Mouse (Mus musculus): ENCODE data around the gene Mgat4a. TPM values are rescaled to one million over a fixed set of nuclear protein-coding genes. Genes with fewer than 3 reads are reported as not detected.

The Mgat4a gene
- polyA plus RNA-seq, 1 experiment, result 20.6 TPM

GRCm38 (mm10) chr1:37427144-37427875 is 113.5 kb downstream of the Mgat4a start:
- H3K4me3 ChIP-seq (ENCODE audit: control insufficient read depth, insufficient read depth, low read length), result no peak overlapping the region
- peaks cover 14% of the 10 kb centered on the region for H3K4me1 ChIP-seq (replicated peaks; ENCODE audit: control insufficient read depth, insufficient read depth, low read length)
- H3K27me3 ChIP-seq (ENCODE audit: control insufficient read depth, insufficient read depth, low read length), result no peaks in the 10 kb centered on the region
- DNase-seq, result no peak
- TF ChIP-seq CTCF (IDR thresholded peaks at IDR 0.05; ENCODE audit: borderline replicate concordance, control insufficient read depth, extremely low read depth, insufficient read depth, low read length, poor library complexity) (no peak), POLR2A (IDR thresholded peaks at IDR 0.05; ENCODE audit: control insufficient read depth, extremely low read depth, insufficient read depth, low read length, poor library complexity) (no peak)
- WGBS, result 95% methylated on average over 8 of the region's 8 CpGs
- no peak overlapping the region for H3K27ac ChIP-seq (ENCODE audit: control insufficient read depth, insufficient read depth, low read length)
- H3K36me3 ChIP-seq (ENCODE audit: control insufficient read depth, insufficient read depth, low read length), result peaks cover 5% of the 10 kb centered on the region; the same call in 1 of the 2 replicates

- peaks cover 7% of the 10 kb centered on the region; the same call in 1 of the 2 replicates for H3K36me3 ChIP-seq (ENCODE audit: control insufficient read depth, insufficient read depth, low read length)
- no peaks in the 10 kb centered on the region for H3K4me1 ChIP-seq (replicated peaks; ENCODE audit: control insufficient read depth, insufficient read depth, low read length)
- peak; percentile 51 for DNase-seq
- H3K27me3 ChIP-seq (ENCODE audit: control insufficient read depth, insufficient read depth, low read length), result no peaks in the 10 kb centered on the region
- 97% methylated on average over 1 of the region's 1 CpGs for WGBS
- TF ChIP-seq CTCF (IDR thresholded peaks at IDR 0.05; ENCODE audit: borderline replicate concordance, control insufficient read depth, extremely low read depth, insufficient read depth, low read length, poor library complexity) (peak; percentile 86; the same call in 1 of the 2 replicates), POLR2A (IDR thresholded peaks at IDR 0.05; ENCODE audit: control insufficient read depth, extremely low read depth, insufficient read depth, low read length, poor library complexity) (no peak)
- no peak overlapping the region for H3K4me3 ChIP-seq (ENCODE audit: control insufficient read depth, insufficient read depth, low read length)
- no peak overlapping the region for H3K27ac ChIP-seq (ENCODE audit: control insufficient read depth, insufficient read depth, low read length)
These were observed 121.4 kb downstream of the Mgat4a start for GRCm38 (mm10) chr1:37419420-37419819.

GRCm38 (mm10) chr1:37415394-37415793 is 125.4 kb downstream of the Mgat4a start:
- DNase-seq, result no peak
- Histone ChIP-seq H3K4me3 (ENCODE audit: control insufficient read depth, insufficient read depth, low read length) (no peak overlapping the region), H3K27me3 (ENCODE audit: control insufficient read depth, insufficient read depth, low read length) (no peaks in the 10 kb centered on the region), H3K36me3 (ENCODE audit: control insufficient read depth, insufficient read depth, low read length) (peaks cover 7% of the 10 kb centered on the region; the same call in 1 of the 2 replicates), H3K4me1 (replicated peaks; ENCODE audit: control insufficient read depth, insufficient read depth, low read length) (no peaks in the 10 kb centered on the region), H3K27ac (ENCODE audit: control insufficient read depth, insufficient read depth, low read length) (no peak overlapping the region)
- TF ChIP-seq CTCF (IDR thresholded peaks at IDR 0.05; ENCODE audit: borderline replicate concordance, control insufficient read depth, extremely low read depth, insufficient read depth, low read length, poor library complexity), result no peak
- 100% methylated on average over 1 of the region's 1 CpGs for WGBS

- TF ChIP-seq CTCF (IDR thresholded peaks at IDR 0.05; ENCODE audit: borderline replicate concordance, control insufficient read depth, extremely low read depth, insufficient read depth, low read length, poor library complexity) (no peak), POLR2A (IDR thresholded peaks at IDR 0.05; ENCODE audit: control insufficient read depth, extremely low read depth, insufficient read depth, low read length, poor library complexity) (no peak)
- Histone ChIP-seq H3K4me3 (ENCODE audit: control insufficient read depth, insufficient read depth, low read length) (no peak overlapping the region), H3K27ac (ENCODE audit: control insufficient read depth, insufficient read depth, low read length) (no peak overlapping the region), H3K27me3 (ENCODE audit: control insufficient read depth, insufficient read depth, low read length) (no peaks in the 10 kb centered on the region), H3K36me3 (ENCODE audit: control insufficient read depth, insufficient read depth, low read length) (no peaks in the 10 kb centered on the region), H3K4me1 (replicated peaks; ENCODE audit: control insufficient read depth, insufficient read depth, low read length) (no peaks in the 10 kb centered on the region)
- no peak for DNase-seq
These were observed 131.2 kb downstream of the Mgat4a start for GRCm38 (mm10) chr1:37409647-37410046.

- Histone ChIP-seq H3K4me1 (replicated peaks; ENCODE audit: control insufficient read depth, insufficient read depth, low read length) (no peaks in the 10 kb centered on the region), H3K36me3 (ENCODE audit: control insufficient read depth, insufficient read depth, low read length) (no peaks in the 10 kb centered on the region), H3K4me3 (ENCODE audit: control insufficient read depth, insufficient read depth, low read length) (no peak overlapping the region), H3K27me3 (ENCODE audit: control insufficient read depth, insufficient read depth, low read length) (no peaks in the 10 kb centered on the region), H3K27ac (ENCODE audit: control insufficient read depth, insufficient read depth, low read length) (no peak overlapping the region)
- DNase-seq, result no peak
- TF ChIP-seq POLR2A (IDR thresholded peaks at IDR 0.05; ENCODE audit: control insufficient read depth, extremely low read depth, insufficient read depth, low read length, poor library complexity), result no peak
- TF ChIP-seq CTCF (IDR thresholded peaks at IDR 0.05; ENCODE audit: borderline replicate concordance, control insufficient read depth, extremely low read depth, insufficient read depth, low read length, poor library complexity), result no peak
- WGBS, result 93% methylated on average over 3 of the region's 3 CpGs
These were observed 132.1 kb downstream of the Mgat4a start for GRCm38 (mm10) chr1:37408678-37409077.

GRCm38 (mm10) chr1:37408059-37408458 is 132.8 kb downstream of the Mgat4a start:
- no peak overlapping the region for H3K4me3 ChIP-seq (ENCODE audit: control insufficient read depth, insufficient read depth, low read length)
- H3K4me1 ChIP-seq (replicated peaks; ENCODE audit: control insufficient read depth, insufficient read depth, low read length), result no peaks in the 10 kb centered on the region
- WGBS, result 95% methylated on average over 8 of the region's 8 CpGs
- TF ChIP-seq CTCF (IDR thresholded peaks at IDR 0.05; ENCODE audit: borderline replicate concordance, control insufficient read depth, extremely low read depth, insufficient read depth, low read length, poor library complexity) (no peak), POLR2A (IDR thresholded peaks at IDR 0.05; ENCODE audit: control insufficient read depth, extremely low read depth, insufficient read depth, low read length, poor library complexity) (no peak)
- no peaks in the 10 kb centered on the region for H3K27me3 ChIP-seq (ENCODE audit: control insufficient read depth, insufficient read depth, low read length)
- H3K27ac ChIP-seq (ENCODE audit: control insufficient read depth, insufficient read depth, low read length), result no peak overlapping the region
- no peak for DNase-seq
- no peaks in the 10 kb centered on the region for H3K36me3 ChIP-seq (ENCODE audit: control insufficient read depth, insufficient read depth, low read length)

Measured in thymus, adult 2 months (tissue).